In the genomic region with DNA sequence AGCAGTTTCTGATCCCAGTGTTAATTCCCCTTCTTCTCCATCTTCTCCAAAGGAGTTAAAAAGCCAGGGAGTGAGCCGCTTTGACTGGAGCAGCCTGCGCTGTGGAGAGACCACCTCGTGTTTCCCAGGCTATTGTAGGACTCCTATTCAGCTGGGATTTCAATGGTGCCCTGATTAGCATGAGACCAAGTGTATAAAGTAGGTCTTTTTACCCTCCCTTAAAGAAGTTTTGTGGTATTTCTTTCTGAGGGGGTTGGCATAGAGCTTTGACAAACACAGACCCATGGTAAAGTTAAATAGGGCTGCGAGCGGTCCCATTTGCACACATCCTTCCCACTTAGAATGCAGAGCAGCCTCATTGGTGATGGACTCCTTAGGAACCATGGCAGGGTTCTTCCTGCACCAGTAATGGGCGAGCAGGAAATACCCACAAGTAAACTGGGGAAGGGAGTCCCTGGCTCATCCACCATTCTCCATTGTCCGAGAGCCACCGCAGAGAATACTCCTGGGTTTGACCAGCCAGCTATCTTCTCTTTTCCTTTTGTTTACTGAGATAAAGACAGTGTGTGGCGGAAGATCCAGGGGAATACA, we compare ENCODE assay signal across 10 mouse cellular contexts. TPM values are rescaled to one million over a fixed set of nuclear protein-coding genes. Genes with fewer than 3 reads are reported as not detected.
DNase-seq lines count a peak whose midpoint lies in the region; ATAC-seq lines count a peak whose summit lies in the region.
"Had no signal": no experiment of that assay in that cellular context is flagged by ENCODE, and none has a peak within 500 bp of the region (broad histone marks: within the 10 kb centered on the region; RNA-seq: fewer than 3 reads in every experiment).

No protein-coding gene starts in this region.

- no peaks in the 10 kb centered on the region for H3K27me3 ChIP-seq in forebrain, embryonic 12.5 days
- no peaks in the 10 kb centered on the region for H3K27me3 ChIP-seq in midbrain, embryonic 10.5 days (ENCODE audit: low read depth, poor library complexity, severe bottlenecking)
- H3K27me3 ChIP-seq in intestine, embryonic 16.5 days (replicated peaks; ENCODE audit: control insufficient read depth, insufficient read depth, low read length): no peaks in the 10 kb centered on the region
- H3K27me3 ChIP-seq in heart, embryonic 12.5 days (replicated peaks): no peaks in the 10 kb centered on the region

- peak overlapping the region; percentile 14; the same call in 1 of the 2 replicates for H3K4me3 ChIP-seq in forebrain, embryonic 12.5 days (replicated peaks)
- peak overlapping the region; percentile 40 for H3K4me3 ChIP-seq in midbrain, embryonic 10.5 days
- H3K4me3 ChIP-seq in intestine, embryonic 16.5 days (ENCODE audit: low read length): no peak overlapping the region
- no peak overlapping the region for H3K4me3 ChIP-seq in heart, embryonic 12.5 days

- H3K4me2 ChIP-seq in forebrain, embryonic 12.5 days: peak overlapping the region; percentile 45
- no peak overlapping the region for H3K4me2 ChIP-seq in intestine, embryonic 16.5 days (ENCODE audit: low read depth, low read length)
- no peak overlapping the region for H3K4me2 ChIP-seq in heart, embryonic 12.5 days

- peak overlapping the region; percentile 29; the same call in 1 of the 2 replicates for H3K9ac ChIP-seq in forebrain, embryonic 12.5 days
- H3K9ac ChIP-seq in intestine, embryonic 16.5 days (ENCODE audit: low read depth, low read length): no peak overlapping the region
- H3K9ac ChIP-seq in heart, embryonic 12.5 days: no peak overlapping the region

- 11% methylated on average over 9 of the region's 9 CpGs for WGBS in forebrain, embryonic 12.5 days
- 15% methylated on average over 9 of the region's 9 CpGs for WGBS in midbrain, embryonic 10.5 days
- 68% methylated on average over 9 of the region's 9 CpGs for WGBS in intestine, embryonic 16.5 days
- WGBS in heart, embryonic 12.5 days: 54% methylated on average over 9 of the region's 9 CpGs

- no peaks in the 10 kb centered on the region for H3K9me3 ChIP-seq in forebrain, embryonic 12.5 days
- no peaks in the 10 kb centered on the region for H3K9me3 ChIP-seq in midbrain, embryonic 10.5 days (replicated peaks)
- no peaks in the 10 kb centered on the region for H3K9me3 ChIP-seq in intestine, embryonic 16.5 days (ENCODE audit: control insufficient read depth, low read length)
- no peaks in the 10 kb centered on the region for H3K9me3 ChIP-seq in heart, embryonic 12.5 days (replicated peaks)

- H3K4me1 ChIP-seq in forebrain, embryonic 12.5 days: peaks cover 62% of the 10 kb centered on the region
- H3K4me1 ChIP-seq in midbrain, embryonic 10.5 days: peaks cover 60% of the 10 kb centered on the region
- H3K4me1 ChIP-seq in intestine, embryonic 16.5 days (ENCODE audit: control insufficient read depth, insufficient read depth, low read length): 0 out of 2 replicates have a peak, but pooled peaks cover 4% of the 10 kb centered on the region
- peaks cover 11% of the 10 kb centered on the region for H3K4me1 ChIP-seq in heart, embryonic 12.5 days (replicated peaks)

- DNase-seq in kidney, adult 18-20 months: peak; percentile 33
- no peak for DNase-seq in kidney, adult 11 months
- DNase-seq in ES-CJ7 (ENCODE audit: low read depth, low spot score): peak; percentile 39
- peak; percentile 68 for DNase-seq in midbrain, embryonic 10.5 days (ENCODE audit: low spot score)
- no peak for DNase-seq in cerebellum, postnatal 36 days
- DNase-seq: cerebellum, adult 9-11 months had no signal

- H3K27ac ChIP-seq in forebrain, embryonic 12.5 days: peak overlapping the region; percentile 94
- peak overlapping the region; percentile 87 for H3K27ac ChIP-seq in midbrain, embryonic 10.5 days (replicated peaks)
- no peak overlapping the region for H3K27ac ChIP-seq in intestine, embryonic 16.5 days (ENCODE audit: low read length)
- H3K27ac ChIP-seq in heart, embryonic 12.5 days (ENCODE audit: poor library complexity, severe bottlenecking): no peak overlapping the region

- ATAC-seq in forebrain, embryonic 12.5 days (ENCODE audit: low FRiP score): peak; percentile 83
- ATAC-seq in intestine, embryonic 16.5 days: no peak
- ATAC-seq in heart, embryonic 12.5 days (ENCODE audit: insufficient number of reproducible peaks, low FRiP score): no peak
- ATAC-seq: lung, postnatal 0 days had no signal

- H3K36me3 ChIP-seq in forebrain, embryonic 12.5 days (replicated peaks): peaks cover 9% of the 10 kb centered on the region
- peaks cover 29% of the 10 kb centered on the region for H3K36me3 ChIP-seq in midbrain, embryonic 10.5 days
- H3K36me3 ChIP-seq in intestine, embryonic 16.5 days (ENCODE audit: control insufficient read depth, insufficient read depth, low read length): peaks cover 5% of the 10 kb centered on the region; the same call in 1 of the 2 replicates
- H3K36me3 ChIP-seq in heart, embryonic 12.5 days: 0 out of 2 replicates have a peak, but pooled peaks cover 4% of the 10 kb centered on the region

RNA-seq across cellular contexts. Expression of gene Plpp3, which starts 13.8 kb away (rescaled TPM):
- polyA plus RNA-seq in forebrain, embryonic 12.5 days (2016; fragmentation: Nextera tagmentation; extraction: Ambion mirVana): 84.9 and 90.4 TPM in 2 replicates
- 44.5 and 55.6 TPM in 2 replicates for polyA plus RNA-seq in midbrain, embryonic 10.5 days (2016; fragmentation: Nextera tagmentation; extraction: Ambion mirVana)
- 46.0 and 48.4 TPM in 2 replicates for polyA plus RNA-seq in intestine, embryonic 16.5 days (2015; fragmentation: Nextera tagmentation; extraction: Ambion mirVana)
- 28.6 and 30.3 TPM in 2 replicates for polyA plus RNA-seq in heart, embryonic 12.5 days (2016; fragmentation: Nextera tagmentation; extraction: Ambion mirVana)

Comparison
In these comparisons a context has a peak if more than half of its experiments do, and no peak if none do; other contexts are left out.
1. DNase-seq: peak in kidney, adult 18-20 months (single experiment), ES-CJ7 (single experiment) and midbrain, embryonic 10.5 days (single experiment); none in kidney, adult 11 months (single experiment) and cerebellum, postnatal 36 days (0 of 2).
2. H3K27ac ChIP-seq: peak in forebrain, embryonic 12.5 days (single experiment) and midbrain, embryonic 10.5 days (single experiment); none in intestine, embryonic 16.5 days (single experiment) and heart, embryonic 12.5 days (single experiment).
3. H3K4me3 ChIP-seq: peak in forebrain, embryonic 12.5 days (single experiment) and midbrain, embryonic 10.5 days (single experiment); none in intestine, embryonic 16.5 days (single experiment) and heart, embryonic 12.5 days (single experiment).